Mouse (Mus musculus): ENCODE measurements around the gene Cabin1.
"Not testable (repeated sequence)": the region's sequence is repeated elsewhere in the genome, so short reads cannot be mapped to it uniquely, and the experiment has no call there.

Gene Cabin1

GRCm38 (mm10) chr10:75763682-75764518, at the start of gene Cabin1:
Cabin1 (minus strand) TSS chr10:75764341.
- DNase-seq (ENCODE audit: low read depth) = peak; percentile 96

DNA sequence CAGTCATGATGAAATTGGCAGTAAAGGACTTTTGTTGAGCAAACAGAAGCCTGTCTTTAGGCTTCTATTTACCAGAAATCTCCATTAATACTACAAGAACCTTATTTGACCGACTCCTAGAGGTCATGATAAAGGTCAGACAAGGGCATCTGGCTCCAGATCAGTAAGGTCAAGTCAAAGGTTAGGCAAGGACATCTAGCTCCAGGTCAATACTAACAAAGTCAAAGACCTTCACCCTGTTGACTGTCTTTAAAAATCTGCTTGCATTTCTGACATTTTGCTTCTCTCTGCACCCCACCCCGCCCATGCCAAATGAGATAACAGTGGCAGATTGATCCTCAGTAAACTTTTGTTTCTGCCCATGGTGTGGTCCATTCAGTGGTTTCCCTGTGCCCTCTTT, 40.1 kb upstream of the Cabin1 start:
- no peak for DNase-seq (ENCODE audit: low read depth)

GRCm38 (mm10) chr10:75798176-75798696, 34.1 kb upstream of the Cabin1 start, which contains the start of gene Gstt1:
Gstt1 (minus strand) TSS chr10:75798584.
- no peak for DNase-seq (ENCODE audit: low read depth)

DNA sequence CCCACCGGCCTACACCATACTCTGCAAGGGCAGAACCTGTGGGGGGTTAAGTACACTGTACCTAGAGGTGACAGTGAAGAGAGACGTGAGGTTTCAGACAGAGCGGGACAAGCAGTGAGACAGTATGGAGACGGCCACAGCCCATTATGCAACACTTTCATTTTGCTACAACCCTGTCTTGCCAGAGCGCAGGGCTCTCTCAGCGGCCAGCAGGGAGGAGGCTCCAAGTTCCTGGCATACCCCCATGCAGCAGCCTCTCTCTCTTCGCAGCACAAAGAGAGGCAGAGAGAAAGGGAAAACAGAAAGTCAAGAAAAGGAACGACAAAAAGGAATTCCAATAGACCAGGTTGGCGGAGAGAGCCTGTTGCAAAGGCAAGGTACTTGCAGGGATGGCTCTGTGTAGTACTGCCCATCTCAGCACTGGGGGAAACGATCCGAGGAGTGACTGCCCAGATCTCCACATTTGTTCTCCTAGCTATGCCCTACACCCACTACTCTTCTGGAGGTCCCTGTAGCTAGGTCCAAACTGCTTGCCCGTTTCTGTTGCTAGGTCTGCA, 33.6 kb upstream of the Cabin1 start:
- peak; percentile 28 for DNase-seq (ENCODE audit: low read depth)

GRCm38 (mm10) chr10:75796731-75797516, 32.8 kb upstream of the Cabin1 start:
- no peak for DNase-seq (ENCODE audit: low read depth)

- DNase-seq (ENCODE audit: low read depth) = peak; percentile 9
Measured at GRCm38 (mm10) chr10:75794880-75795279, 30.7 kb upstream of the Cabin1 start.

GRCm38 (mm10) chr10:75790773-75791172, 26.6 kb upstream of the Cabin1 start:
- no peak for DNase-seq (ENCODE audit: low read depth)

GRCm38 (mm10) chr10:75789841-75790240, 25.7 kb upstream of the Cabin1 start:
- no peak for DNase-seq (ENCODE audit: low read depth)

DNA sequence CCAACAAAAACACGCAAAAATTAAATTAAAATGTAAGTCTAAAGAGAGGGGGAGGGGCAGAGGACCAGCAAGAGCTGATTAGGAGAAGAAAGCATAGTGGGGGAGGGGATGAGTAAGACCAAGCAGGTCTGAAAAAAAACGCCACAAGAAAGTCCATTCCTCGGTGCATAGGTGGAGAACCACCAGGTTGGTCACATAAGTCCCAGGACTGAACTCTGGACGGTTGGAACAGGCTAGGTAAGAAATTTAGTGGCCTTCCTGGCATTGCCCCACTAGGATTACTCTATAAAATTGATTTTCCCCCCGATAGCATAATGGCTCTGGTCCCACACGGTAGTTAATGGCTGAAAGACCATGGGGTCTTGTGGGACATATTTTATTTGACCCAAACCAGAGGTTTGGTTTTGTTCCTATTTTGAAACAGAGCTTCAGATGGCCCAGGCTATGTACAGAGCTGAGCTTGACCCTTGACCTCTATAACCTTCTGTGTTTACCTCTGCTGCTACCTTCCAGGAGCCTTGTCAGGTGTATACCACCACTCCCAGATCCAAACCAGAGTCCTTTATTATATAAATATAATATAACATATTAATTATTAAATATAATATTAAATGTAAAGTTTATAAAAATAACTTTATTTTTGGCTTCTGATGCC, 25.1 kb upstream of the Cabin1 start:
- DNase-seq (ENCODE audit: low read depth) = no peak

GRCm38 (mm10) chr10:75788277-75788676, 24.1 kb upstream of the Cabin1 start:
- no peak for DNase-seq (ENCODE audit: low read depth)

DNA sequence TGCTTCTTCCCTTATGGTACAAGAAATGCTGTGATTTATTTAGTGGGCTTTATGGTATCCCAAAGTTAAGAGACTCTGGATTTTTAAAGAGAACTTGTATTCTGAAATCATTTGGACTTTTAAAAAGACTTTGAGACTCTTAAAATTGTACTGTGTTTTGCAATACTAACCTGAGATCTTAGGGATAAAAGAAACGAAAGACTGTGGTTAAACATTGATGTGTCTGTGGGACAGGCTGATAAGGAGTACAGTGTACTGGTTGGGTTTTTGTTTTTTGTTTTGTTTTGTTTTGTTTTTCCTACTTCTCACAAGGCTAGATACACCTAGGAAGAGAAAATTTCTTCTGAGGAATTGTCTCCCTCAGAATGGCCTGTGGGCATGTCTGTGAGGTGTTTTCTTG, 21.3 kb upstream of the Cabin1 start:
- no peak for DNase-seq (ENCODE audit: low read depth)

GRCm38 (mm10) chr10:75780769-75781578, 16.8 kb upstream of the Cabin1 start, which contains the start of the genes Gm20441 and Gstt3:
Gm20441 (minus strand) TSS chr10:75780954.
Gstt3 (minus strand) TSS chr10:75781414.
- DNase-seq (ENCODE audit: low read depth) = peak; percentile 82

- no peak for DNase-seq (ENCODE audit: low read depth)
Measured at GRCm38 (mm10) chr10:75779206-75780174, 15.3 kb upstream of the Cabin1 start.

- DNase-seq (ENCODE audit: low read depth) = no peak
Measured at GRCm38 (mm10) chr10:75777885-75778284, 13.7 kb upstream of the Cabin1 start.

GRCm38 (mm10) chr10:75776562-75776961, 12.4 kb upstream of the Cabin1 start:
- no peak for DNase-seq (ENCODE audit: low read depth)

- DNase-seq (ENCODE audit: low read depth) = no peak
Measured at GRCm38 (mm10) chr10:75774587-75774986, 10.4 kb upstream of the Cabin1 start.

DNA sequence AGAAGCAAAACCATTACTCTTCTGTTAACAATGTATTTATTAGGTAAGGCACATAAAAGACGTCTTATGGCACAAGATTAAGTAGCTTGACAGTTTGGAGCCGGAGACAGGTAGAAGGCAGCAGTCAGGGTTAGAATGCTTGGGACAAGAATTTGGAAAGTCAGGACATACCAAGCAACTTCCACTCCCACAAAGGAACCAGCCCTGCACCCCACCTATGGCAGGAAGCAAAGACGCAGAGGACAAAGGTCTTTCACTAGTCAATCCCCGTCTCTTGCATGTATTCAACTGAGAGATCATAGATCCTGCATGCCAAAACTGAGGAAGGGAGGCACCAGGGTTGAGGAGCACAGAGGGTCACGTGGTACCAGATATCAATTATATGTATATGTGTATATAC, 10.0 kb upstream of the Cabin1 start:
- DNase-seq (ENCODE audit: low read depth) = no peak

GRCm38 (mm10) chr10:75772795-75773664, 8.9 kb upstream of the Cabin1 start, which contains the start of gene Ddt:
Ddt (minus strand) TSS chr10:75773414.
- DNase-seq (ENCODE audit: low read depth) = peak; percentile 67

DNA sequence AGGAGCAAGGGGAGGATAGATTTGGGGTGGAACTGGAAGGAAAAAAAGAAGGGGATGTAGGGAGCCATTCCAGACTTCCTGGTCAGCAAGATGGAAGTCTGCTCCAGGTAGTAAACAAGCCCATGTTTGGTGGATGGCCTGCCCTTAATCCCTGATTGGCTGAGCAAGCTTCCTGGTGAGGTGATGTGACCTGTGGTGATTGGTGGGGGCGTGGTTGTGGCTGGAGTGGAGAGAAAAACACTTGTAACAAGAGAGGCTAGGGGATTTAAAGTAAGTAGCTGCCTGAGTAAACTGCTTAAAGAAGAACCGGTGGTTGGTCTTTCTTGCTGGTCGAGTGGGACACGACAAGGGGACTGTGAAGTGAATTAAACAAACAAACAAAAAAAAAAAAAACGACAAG, 3.6 kb upstream of the Cabin1 start:
- DNase-seq (ENCODE audit: low read depth) = not testable (repeated sequence)

Data from fibroblast of lung, adult 2 months (primary cell).